Mouse (Mus musculus) layer of hippocampus, adult 18-20 months (tissue): ENCODE data around the gene Vcam1. TPM values are rescaled to one million over a fixed set of nuclear protein-coding genes. Genes with fewer than 3 reads are reported as not detected.

Source experiments
- DNase-seq, 2 experiments: peaks; one replicate each; pipeline ENCODE4 v3.0.0; 2022; ENCODE audit warnings: low spot score in 2 of 2
- long read RNA-seq: library from polyadenylated mRNA; stranded (forward); transcript quantifications from one replicate; pipeline ENCODE4 v2.0.0, GENCODE M21; 2021
- total RNA-seq, 2 experiments: library from RNA; stranded (reverse); gene quantifications; 2 replicates each; pipeline ENCODE4 v1.2.3; 2021

Vcam1 gene
- 10 to 100 TPM; 15.4 to 19.3 TPM for total RNA-seq
- long read RNA-seq, transcript Vcam1-201 (9 exons, 3,469 nt) = major isoform, 29 of 38 reads
- long read RNA-seq, partial matches to known transcripts = 6 of 38 reads
- long read RNA-seq, other reads (novel, unspliced or antisense) = 1 of 38 reads

GRCm38 (mm10) chr3:116129259-116129738, at the start of gene Vcam1:
Gene Vcam1, minus strand, starts transcription at chr3:116129688.
- DNase-seq = peak; percentile 17 to 21

GRCm38 (mm10) chr3:116175106-116175505, 45.6 kb upstream of the Vcam1 start:
- no peak for DNase-seq

GRCm38 (mm10) chr3:116171461-116171860, 42.0 kb upstream of the Vcam1 start:
- DNase-seq = no peak

GRCm38 (mm10) chr3:116168056-116168455, 38.6 kb upstream of the Vcam1 start:
- no peak for DNase-seq

GRCm38 (mm10) chr3:116166296-116166695, 36.8 kb upstream of the Vcam1 start:
- no peak for DNase-seq

- DNase-seq = no peak
Measured at GRCm38 (mm10) chr3:116165030-116165429, 35.5 kb upstream of the Vcam1 start.

GRCm38 (mm10) chr3:116163517-116163916, 34.0 kb upstream of the Vcam1 start:
- DNase-seq = no peak

GRCm38 (mm10) chr3:116162097-116162666, 32.7 kb upstream of the Vcam1 start:
- no peak for DNase-seq

- DNase-seq = peak in 1 of 2 experiments; percentile 30
Measured at GRCm38 (mm10) chr3:116159376-116159775, 29.9 kb upstream of the Vcam1 start.

- DNase-seq = no peak
Measured at GRCm38 (mm10) chr3:116157447-116157990, 28.0 kb upstream of the Vcam1 start.

- DNase-seq = no peak
Measured at GRCm38 (mm10) chr3:116150056-116150632, 20.7 kb upstream of the Vcam1 start.

- no peak for DNase-seq
Measured at GRCm38 (mm10) chr3:116149096-116149495, 19.6 kb upstream of the Vcam1 start.

- no peak for DNase-seq
Measured at GRCm38 (mm10) chr3:116148676-116149075, 19.2 kb upstream of the Vcam1 start.

- DNase-seq = no peak
Measured at GRCm38 (mm10) chr3:116141226-116141625, 11.7 kb upstream of the Vcam1 start.

- no peak for DNase-seq
Measured at GRCm38 (mm10) chr3:116139000-116139399, 9.5 kb upstream of the Vcam1 start.

GRCm38 (mm10) chr3:116138081-116138480, 8.6 kb upstream of the Vcam1 start:
- no peak for DNase-seq

GRCm38 (mm10) chr3:116133363-116133762, 3.9 kb upstream of the Vcam1 start:
- no peak for DNase-seq

GRCm38 (mm10) chr3:116130711-116131110, 1.2 kb upstream of the Vcam1 start:
- DNase-seq = no peak

- no peak for DNase-seq
Measured at GRCm38 (mm10) chr3:116129841-116130595, 530 bp upstream of the Vcam1 start.

GRCm38 (mm10) chr3:116128311-116129204, 930 bp downstream of the Vcam1 start:
- no peak for DNase-seq

- DNase-seq = no peak
Measured at GRCm38 (mm10) chr3:116127836-116128235, 1.7 kb downstream of the Vcam1 start.
